Mouse (Mus musculus): Measurements from ENCODE around the gene Mpped2. TPM values are rescaled to one million over a fixed set of nuclear protein-coding genes. Genes with fewer than 3 reads are reported as not detected.
A peak's percentile ranks its signal among the peaks of the same experiment; 100 is the strongest.

The Mpped2 gene
- polyA plus RNA-seq, 1 experiment from 2014 or later, result 1.3 TPM

GRCm38 (mm10) chr2:106756354-106757103 lies 63.5 kb downstream of the Mpped2 start:
- H3K9me3 ChIP-seq (ENCODE audit: low read length), result no peaks in the 10 kb centered on the region
- H3K4me1 ChIP-seq (ENCODE audit: insufficient read depth), result no peaks in the 10 kb centered on the region
- H3K4me2 ChIP-seq (ENCODE audit: low read depth, low read length), result no peak overlapping the region
- no peak overlapping the region for H3K9ac ChIP-seq (replicated peaks)
- DNase-seq, result peak; percentile 29
- TF ChIP-seq EP300 (IDR thresholded peaks at IDR 0.05; ENCODE audit: low read depth) (no peak), CTCF (IDR thresholded peaks at IDR 0.05; ENCODE audit: low read depth) (no peak)
- H3K27me3 ChIP-seq (ENCODE audit: insufficient read depth, low read length), result no peaks in the 10 kb centered on the region
- no peaks in the 10 kb centered on the region for H3K36me3 ChIP-seq (replicated peaks; ENCODE audit: insufficient read depth, low read length)
- H3K27ac ChIP-seq (ENCODE audit: low read depth), result no peak overlapping the region
- peak; percentile 91 for ATAC-seq
- H3K4me3 ChIP-seq (ENCODE audit: low read depth, low read length), result no peak overlapping the region
- 62% methylated on average over 13 of the region's 13 CpGs for WGBS (ENCODE audit: insufficient replicate concordance)

- no peak overlapping the region for H3K4me3 ChIP-seq (ENCODE audit: low read depth, low read length)
- H3K9ac ChIP-seq (replicated peaks), result no peak overlapping the region
- H3K36me3 ChIP-seq (replicated peaks; ENCODE audit: insufficient read depth, low read length), result no peaks in the 10 kb centered on the region
- no peaks in the 10 kb centered on the region for H3K27me3 ChIP-seq (ENCODE audit: insufficient read depth, low read length)
- no peak for DNase-seq
- H3K27ac ChIP-seq (ENCODE audit: low read depth), result no peak overlapping the region
- no peak for TF ChIP-seq EP300 (IDR thresholded peaks at IDR 0.05; ENCODE audit: low read depth)
- no peak for TF ChIP-seq CTCF (IDR thresholded peaks at IDR 0.05; ENCODE audit: low read depth)
- no peak overlapping the region for H3K4me2 ChIP-seq (ENCODE audit: low read depth, low read length)
- no peak for ATAC-seq
- H3K9me3 ChIP-seq (ENCODE audit: low read length), result no peaks in the 10 kb centered on the region
- 81% methylated on average over 8 of the region's 8 CpGs for WGBS (ENCODE audit: insufficient replicate concordance)
- no peaks in the 10 kb centered on the region for H3K4me1 ChIP-seq (ENCODE audit: insufficient read depth)
Measured at GRCm38 (mm10) chr2:106762920-106763319, 69.9 kb downstream of the Mpped2 start.

- Histone ChIP-seq H3K4me2 (ENCODE audit: low read depth, low read length) (no peak overlapping the region), H3K4me1 (ENCODE audit: insufficient read depth) (no peaks in the 10 kb centered on the region), H3K36me3 (replicated peaks; ENCODE audit: insufficient read depth, low read length) (no peaks in the 10 kb centered on the region), H3K27me3 (ENCODE audit: insufficient read depth, low read length) (no peaks in the 10 kb centered on the region), H3K9ac (replicated peaks) (no peak overlapping the region), H3K9me3 (ENCODE audit: low read length) (no peaks in the 10 kb centered on the region), H3K27ac (ENCODE audit: low read depth) (no peak overlapping the region), H3K4me3 (ENCODE audit: low read depth, low read length) (no peak overlapping the region)
- DNase-seq (no peak), ATAC-seq (no peak)
- TF ChIP-seq EP300 (IDR thresholded peaks at IDR 0.05; ENCODE audit: low read depth), result no peak
- TF ChIP-seq CTCF (IDR thresholded peaks at IDR 0.05; ENCODE audit: low read depth), result no peak
- 79% methylated on average over 12 of the region's 12 CpGs for WGBS (ENCODE audit: insufficient replicate concordance)
Measured at GRCm38 (mm10) chr2:106769236-106769635, 76.2 kb downstream of the Mpped2 start.

GRCm38 (mm10) chr2:106772643-106773042 lies 79.6 kb downstream of the Mpped2 start:
- TF ChIP-seq EP300 (IDR thresholded peaks at IDR 0.05; ENCODE audit: low read depth) (no peak), CTCF (IDR thresholded peaks at IDR 0.05; ENCODE audit: low read depth) (no peak)
- H3K27ac ChIP-seq (ENCODE audit: low read depth), result no peak overlapping the region
- no peaks in the 10 kb centered on the region for H3K9me3 ChIP-seq (ENCODE audit: low read length)
- DNase-seq, result no peak
- no peak for ATAC-seq
- no peak overlapping the region for H3K9ac ChIP-seq (replicated peaks)
- no peak overlapping the region for H3K4me2 ChIP-seq (ENCODE audit: low read depth, low read length)
- no peaks in the 10 kb centered on the region for H3K27me3 ChIP-seq (ENCODE audit: insufficient read depth, low read length)
- WGBS (ENCODE audit: insufficient replicate concordance), result 69% methylated on average over 5 of the region's 5 CpGs
- no peaks in the 10 kb centered on the region for H3K36me3 ChIP-seq (replicated peaks; ENCODE audit: insufficient read depth, low read length)
- H3K4me1 ChIP-seq (ENCODE audit: insufficient read depth), result no peaks in the 10 kb centered on the region
- no peak overlapping the region for H3K4me3 ChIP-seq (ENCODE audit: low read depth, low read length)

GRCm38 (mm10) chr2:106774251-106775196 lies 81.5 kb downstream of the Mpped2 start:
- Histone ChIP-seq H3K9ac (replicated peaks) (no peak overlapping the region), H3K36me3 (replicated peaks; ENCODE audit: insufficient read depth, low read length) (no peaks in the 10 kb centered on the region), H3K9me3 (ENCODE audit: low read length) (no peaks in the 10 kb centered on the region), H3K27me3 (ENCODE audit: insufficient read depth, low read length) (no peaks in the 10 kb centered on the region), H3K27ac (ENCODE audit: low read depth) (no peak overlapping the region), H3K4me2 (ENCODE audit: low read depth, low read length) (no peak overlapping the region), H3K4me1 (ENCODE audit: insufficient read depth) (no peaks in the 10 kb centered on the region), H3K4me3 (ENCODE audit: low read depth, low read length) (no peak overlapping the region)
- no peak for TF ChIP-seq CTCF (IDR thresholded peaks at IDR 0.05; ENCODE audit: low read depth)
- TF ChIP-seq EP300 (IDR thresholded peaks at IDR 0.05; ENCODE audit: low read depth), result no peak
- WGBS (ENCODE audit: insufficient replicate concordance), result 57% methylated on average over 10 of the region's 10 CpGs
- DNase-seq (no peak), ATAC-seq (no peak)

GRCm38 (mm10) chr2:106775994-106776393 lies 82.9 kb downstream of the Mpped2 start:
- H3K9ac ChIP-seq (replicated peaks), result no peak overlapping the region
- H3K4me2 ChIP-seq (ENCODE audit: low read depth, low read length), result no peak overlapping the region
- H3K27ac ChIP-seq (ENCODE audit: low read depth), result no peak overlapping the region
- no peak for TF ChIP-seq EP300 (IDR thresholded peaks at IDR 0.05; ENCODE audit: low read depth)
- no peak for TF ChIP-seq CTCF (IDR thresholded peaks at IDR 0.05; ENCODE audit: low read depth)
- ATAC-seq (no peak), DNase-seq (no peak)
- no peaks in the 10 kb centered on the region for H3K27me3 ChIP-seq (ENCODE audit: insufficient read depth, low read length)
- 87% methylated on average over 2 of the region's 2 CpGs for WGBS (ENCODE audit: insufficient replicate concordance)
- no peaks in the 10 kb centered on the region for H3K9me3 ChIP-seq (ENCODE audit: low read length)
- no peaks in the 10 kb centered on the region for H3K36me3 ChIP-seq (replicated peaks; ENCODE audit: insufficient read depth, low read length)
- no peaks in the 10 kb centered on the region for H3K4me1 ChIP-seq (ENCODE audit: insufficient read depth)
- H3K4me3 ChIP-seq (ENCODE audit: low read depth, low read length), result no peak overlapping the region

All from liver, postnatal 0 days (tissue).